Mouse (Mus musculus) erythroblast, adult 5-6 weeks (primary cell): ENCODE results near the gene Cdkn2d. TPM values are rescaled to one million over a fixed set of nuclear protein-coding genes. Genes with fewer than 3 reads are reported as not detected.
"Not testable (repeated sequence)": the region's sequence is repeated elsewhere in the genome, so short reads cannot be mapped to it uniquely, and the experiment has no call there.

ENCODE experiments used
- ATAC-seq: replicated peaks from 2 replicates; pipeline ENCODE4 v1.8.0; 2016; ENCODE audit warnings: moderate number of reproducible peaks, mild to moderate bottlenecking, moderate TSS enrichment, inconsistent platforms; ENCODE audit not compliant: poor library complexity, low FRiP score, severe bottlenecking
- total RNA-seq, 2 experiments: library from RNA; stranded (forward) in 1 of 2; stranded (reverse) in 1 of 2; fragments of 150-400 nt in 1 of 2; fragments of 200-764, 138-1000 nt in 1 of 2; gene quantifications; 2 replicates each; pipeline versions ENCODE4 v1.2.3 to v1.2.4; 2015 to 2017; ENCODE audit warnings: low replicate concordance in 2 of 2

Gene Cdkn2d
- total RNA-seq, 2 experiments from 2014 or later, result 15.9 to 29.4 TPM

DNA sequence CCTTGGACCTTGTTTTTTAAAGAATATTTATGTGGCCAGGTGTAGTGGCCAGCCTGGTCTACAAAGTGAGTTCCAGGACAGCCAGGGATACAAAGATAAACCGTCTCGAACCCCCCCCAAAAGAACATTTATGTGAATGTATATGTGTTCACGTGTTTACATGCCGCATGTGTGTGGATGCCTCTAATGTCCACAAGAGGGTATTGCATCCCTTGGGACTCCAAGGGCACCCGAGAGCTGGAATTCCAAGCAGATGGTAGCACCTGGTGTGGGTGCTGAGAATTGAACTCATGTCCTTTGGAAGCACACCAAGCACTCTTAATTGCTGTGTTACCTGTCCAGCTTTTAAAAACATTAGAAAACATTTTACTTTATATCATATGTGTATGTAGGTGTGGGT is 7.6 kb downstream of the Cdkn2d start:
- no peak for ATAC-seq

DNA sequence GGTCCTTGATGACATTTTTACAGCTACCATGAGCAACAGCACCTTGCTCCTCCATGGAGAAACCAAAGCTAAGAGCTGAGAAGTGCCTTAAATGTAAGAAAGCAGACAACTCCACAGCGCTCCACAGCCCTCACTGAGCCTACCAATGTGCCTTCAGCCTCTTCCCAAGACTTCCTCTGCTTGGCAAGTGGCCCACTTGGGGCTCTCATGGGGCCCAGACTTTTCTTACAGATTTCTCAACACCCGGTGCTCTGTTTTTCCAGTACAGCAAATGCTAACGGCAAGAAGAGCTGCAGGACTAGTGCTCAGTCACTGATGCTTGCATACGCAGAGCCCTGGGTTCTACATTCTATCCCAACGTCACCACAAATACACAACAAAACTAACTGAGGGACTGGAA is 13.4 kb downstream of the Cdkn2d start:
- no peak for ATAC-seq

DNA sequence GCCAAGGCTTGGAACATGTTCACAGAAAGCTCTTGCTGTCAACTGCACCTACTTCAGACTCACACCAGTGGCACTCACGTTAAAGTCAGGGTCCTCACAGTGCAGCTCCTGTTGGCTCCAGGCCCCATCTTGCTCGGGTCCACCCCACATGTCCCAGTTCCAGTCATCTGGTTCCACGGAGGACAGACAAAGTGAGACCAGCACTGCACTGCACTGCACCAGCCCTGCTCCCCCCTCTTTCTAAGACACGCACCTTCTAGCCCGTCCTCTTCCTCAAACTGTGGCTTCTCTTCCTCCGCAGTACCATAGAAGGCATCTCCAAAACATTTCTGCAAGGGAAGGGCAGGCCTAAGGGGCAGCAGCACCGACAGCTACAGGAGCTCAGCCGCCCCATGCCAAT is 14.9 kb downstream of the Cdkn2d start:
- no peak for ATAC-seq

DNA sequence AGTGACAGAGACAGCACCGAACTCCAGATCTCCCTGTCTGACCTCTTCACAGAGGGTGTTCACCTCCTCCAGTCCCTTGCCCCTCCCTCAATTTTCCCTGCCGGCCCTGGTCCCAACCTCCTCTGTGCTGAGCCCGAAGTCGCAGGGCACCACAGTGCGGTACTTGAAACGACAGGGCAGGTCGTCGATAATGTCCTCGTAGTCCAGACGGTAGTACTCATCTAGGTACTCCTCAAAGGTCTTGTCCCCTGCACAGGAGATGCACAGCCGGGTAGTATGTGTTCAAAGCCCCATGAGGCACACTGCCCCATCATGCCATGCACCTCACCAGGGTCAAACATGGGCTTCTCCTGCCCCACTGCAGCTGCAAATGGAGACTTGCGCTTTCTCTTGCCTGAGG is 15.5 kb downstream of the Cdkn2d start:
- ATAC-seq, result no peak

DNA sequence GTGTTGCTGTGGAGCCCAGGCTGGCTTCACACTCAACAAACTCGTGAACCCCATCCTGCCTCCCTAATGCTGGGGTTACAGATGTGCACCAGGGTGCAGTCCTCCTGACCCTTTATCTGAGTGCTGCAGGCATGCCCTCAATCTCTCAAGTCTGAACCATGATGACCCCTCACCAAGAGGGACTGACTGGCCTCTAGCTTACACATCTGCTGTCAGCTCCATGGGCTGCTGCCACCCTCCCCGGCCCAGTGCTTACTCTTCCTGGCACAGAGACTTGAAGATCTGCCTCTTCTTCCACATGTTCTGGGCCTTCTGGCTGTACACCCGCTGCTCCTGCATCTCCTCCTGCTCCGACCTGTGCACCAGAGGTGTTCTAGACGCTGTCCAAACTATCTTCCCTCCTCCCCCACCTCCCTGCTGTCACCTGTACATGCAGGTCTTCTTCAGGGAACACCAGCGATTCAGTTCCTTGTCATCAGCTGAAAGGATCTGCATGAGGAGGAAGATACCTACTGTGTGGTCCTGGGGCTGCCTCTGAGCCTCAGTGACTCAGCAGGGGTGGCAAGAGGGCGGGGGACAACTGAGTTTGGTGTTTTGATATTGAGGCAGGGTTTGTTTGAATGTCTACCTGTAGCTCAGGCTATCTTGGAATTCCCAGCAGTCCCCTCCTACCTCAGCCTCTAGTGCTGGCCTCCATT is 16.0 kb downstream of the Cdkn2d start:
- 0 out of 2 replicates have a peak, but pooled peaks have one; percentile 27 for ATAC-seq

DNA sequence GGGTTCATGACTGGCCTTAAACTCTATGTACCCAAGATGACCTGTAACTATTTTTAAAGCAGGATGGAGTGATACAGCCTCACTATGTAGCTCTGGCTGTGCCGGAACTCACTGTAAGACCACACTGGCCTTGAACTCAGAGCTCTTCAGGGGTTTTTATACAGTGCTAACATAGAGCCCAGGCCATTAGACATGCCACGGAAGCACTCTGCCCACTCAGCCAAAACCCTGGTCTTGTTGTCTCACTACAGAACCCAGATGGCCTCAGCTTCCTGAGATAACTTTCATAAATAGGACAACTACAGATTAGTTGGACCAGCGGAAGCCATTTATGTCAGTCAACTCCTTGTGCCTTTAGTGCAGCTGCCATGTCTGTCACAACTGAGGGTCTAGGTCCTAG is 16.9 kb downstream of the Cdkn2d start:
- no peak for ATAC-seq

DNA sequence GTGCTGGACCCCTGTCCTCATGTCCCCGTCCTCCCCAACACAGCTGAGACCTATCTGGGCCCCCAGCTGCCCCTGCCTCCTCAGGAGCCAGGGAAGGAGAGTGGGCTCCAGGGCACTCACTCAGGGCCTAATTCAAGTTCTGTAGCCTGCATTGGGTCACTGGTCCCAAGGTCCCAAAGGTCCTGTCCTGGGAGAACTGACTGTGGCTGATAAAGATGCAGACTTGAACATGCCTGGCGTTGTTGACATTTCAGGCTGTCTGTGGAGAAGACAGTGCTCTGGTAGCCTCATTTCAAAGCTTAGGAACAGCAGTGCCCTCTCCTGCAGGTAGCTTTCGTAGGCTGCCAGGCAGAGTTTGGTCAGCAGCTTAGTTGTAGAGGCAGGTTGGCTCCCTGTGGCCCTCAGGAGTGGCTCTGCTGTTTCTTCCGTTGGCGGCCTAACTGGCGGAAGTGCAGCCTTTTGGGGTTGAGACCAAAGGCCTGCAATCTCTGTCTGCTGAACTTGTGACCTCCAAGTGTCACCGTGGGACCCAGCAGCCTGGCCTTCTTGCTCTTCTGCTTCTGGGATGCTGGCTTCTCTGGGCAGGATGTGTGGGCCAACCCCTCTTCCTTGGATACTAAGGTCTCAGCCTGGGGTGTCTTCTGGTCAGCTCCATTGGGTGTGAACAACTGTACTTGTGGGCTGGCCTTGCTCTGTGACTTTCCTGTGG is 17.5 kb downstream of the Cdkn2d start:
- ATAC-seq, result no peak

DNA sequence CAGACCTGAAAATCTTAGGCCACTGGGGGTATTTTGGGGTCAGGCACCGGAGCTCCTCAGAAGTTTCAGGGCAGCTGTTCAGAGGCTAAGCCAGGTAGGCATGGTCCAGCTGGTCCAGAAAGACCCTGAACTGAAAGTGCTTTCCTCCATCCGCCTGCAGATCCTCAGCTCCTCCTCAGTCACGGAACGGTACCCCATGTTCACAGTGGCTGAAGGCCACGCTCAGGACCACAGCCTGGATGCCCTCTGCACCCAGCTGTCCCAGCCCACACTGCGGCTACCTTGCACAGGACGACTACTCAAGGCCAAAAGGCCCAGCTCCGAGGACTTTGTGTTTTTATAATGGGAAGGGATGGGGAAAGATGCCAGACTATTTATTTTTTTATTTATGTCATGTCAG is 18.1 kb downstream of the Cdkn2d start:
- ATAC-seq, result no peak

DNA sequence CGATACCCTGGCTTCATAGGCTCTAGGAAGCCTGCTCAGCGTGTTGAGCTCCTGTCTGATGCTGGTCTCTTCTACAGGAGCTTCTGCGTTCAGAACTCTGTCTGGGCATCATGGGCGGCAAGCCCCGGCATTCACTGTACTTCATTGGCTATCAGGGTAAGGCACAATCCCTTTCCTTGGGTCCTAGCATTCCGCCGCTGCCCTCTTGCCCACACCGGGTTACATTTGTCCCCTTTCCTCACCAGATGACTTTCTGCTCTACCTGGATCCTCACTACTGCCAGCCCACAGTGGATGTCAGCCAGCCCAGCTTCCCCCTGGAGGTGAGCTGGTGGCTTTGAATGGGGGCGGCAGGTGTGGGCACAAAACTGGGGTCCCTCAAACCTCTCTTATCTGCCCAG is 18.8 kb downstream of the Cdkn2d start:
- no peak for ATAC-seq

DNA sequence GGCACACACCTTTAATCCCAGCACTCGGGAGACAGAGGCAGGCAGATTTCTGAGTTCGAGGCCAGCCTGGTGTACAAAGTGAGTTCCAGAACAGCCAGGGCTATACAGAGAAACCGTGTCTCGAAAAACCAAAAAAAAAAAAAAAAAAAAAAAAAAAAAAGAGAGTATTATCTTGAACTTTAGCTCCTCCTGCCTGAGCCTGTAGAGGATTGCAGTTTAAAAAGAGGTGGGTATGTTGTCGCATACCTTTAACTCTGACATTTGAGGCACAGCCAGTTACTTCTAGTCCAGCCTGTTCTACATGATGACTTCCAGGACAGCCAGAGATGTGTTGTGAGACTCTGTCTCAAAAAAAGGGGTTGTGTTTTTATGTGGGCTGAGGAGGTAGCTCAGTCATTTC is 21.6 kb downstream of the Cdkn2d start:
- ATAC-seq, result not testable (repeated sequence)

DNA sequence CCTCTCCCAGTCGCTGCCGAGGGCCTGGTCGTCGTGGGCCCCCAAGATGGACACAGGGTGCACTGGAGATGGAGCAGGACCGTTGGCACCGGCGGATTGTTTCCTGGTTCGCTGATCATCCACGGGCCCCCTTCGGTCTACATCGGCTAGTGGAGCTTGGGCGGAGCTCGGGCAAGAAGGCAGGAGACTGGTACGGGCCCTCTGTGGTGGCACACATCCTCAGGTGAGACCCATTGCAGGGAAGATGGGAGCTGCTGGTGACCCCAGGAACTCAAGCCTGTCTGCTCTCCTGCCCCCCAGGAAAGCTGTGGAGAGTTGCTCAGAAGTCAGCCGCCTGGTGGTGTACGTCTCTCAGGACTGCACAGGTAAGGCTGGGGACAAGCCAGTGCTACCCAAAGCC is 22.9 kb downstream of the Cdkn2d start:
- no peak for ATAC-seq

DNA sequence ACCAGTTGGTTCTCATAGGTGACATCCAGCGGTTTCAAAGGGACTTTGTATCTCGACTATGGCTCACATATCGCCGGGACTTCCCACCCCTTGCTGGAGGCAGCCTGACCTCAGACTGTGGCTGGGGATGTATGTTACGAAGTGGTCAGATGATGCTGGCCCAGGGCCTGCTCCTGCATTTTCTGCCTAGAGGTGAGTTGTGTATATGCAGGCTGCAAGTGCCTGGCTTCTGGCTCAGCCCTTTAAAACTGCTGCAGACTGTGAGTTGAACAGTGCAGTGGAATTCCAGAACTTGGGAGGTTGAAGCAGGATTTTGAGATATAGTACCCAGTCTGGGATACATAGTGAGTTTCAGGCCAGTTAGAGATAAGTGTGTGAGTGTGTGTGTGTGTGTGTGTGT is 24.3 kb downstream of the Cdkn2d start:
- ATAC-seq, result no peak

DNA sequence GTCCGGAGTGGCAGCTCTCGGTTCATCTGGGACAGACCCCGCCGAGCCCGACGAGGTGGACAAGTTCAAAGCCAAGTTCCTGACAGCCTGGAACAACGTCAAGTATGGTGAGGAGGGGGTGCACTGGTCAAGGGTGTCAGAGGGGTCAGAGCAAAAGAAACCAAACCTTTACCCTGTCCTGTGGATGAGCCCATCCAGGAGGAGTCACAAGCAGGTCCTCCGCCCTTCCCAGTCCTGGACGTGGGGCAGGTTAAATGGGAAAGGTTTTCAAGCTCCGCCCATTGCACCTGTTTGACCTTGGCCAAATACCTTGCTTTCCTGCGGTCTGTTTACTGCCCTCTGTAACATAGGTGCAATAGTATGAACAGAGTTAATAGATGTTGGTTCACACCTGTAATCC is 25.6 kb downstream of the Cdkn2d start:
- ATAC-seq, result peak; percentile 34

DNA sequence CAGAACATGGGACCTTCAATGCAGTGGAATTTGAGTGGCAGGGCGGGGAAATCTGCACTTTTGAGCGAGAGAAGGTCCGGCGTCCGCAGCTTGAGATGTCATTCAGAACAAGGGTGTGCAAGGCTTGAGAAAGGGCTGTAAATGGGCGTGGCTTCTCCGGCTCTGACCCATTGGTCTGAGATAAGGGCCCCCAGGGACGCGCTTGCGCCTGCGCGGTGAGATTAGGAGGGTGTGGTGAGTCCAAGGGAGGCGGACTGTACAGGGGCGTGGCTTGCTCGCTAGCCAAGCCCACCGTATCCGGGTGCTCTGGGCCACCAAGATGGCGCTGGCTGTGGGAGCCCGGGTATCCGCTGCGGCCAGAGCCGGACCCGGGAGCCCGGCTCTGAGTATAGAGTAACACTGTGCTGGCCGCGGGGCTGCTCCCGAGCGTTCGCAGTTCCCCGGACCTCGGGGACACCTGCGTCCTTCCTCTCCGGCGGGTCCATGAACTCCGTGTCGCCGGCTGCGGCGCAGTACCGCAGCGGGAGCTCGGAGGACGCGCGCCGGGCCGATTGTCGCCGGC is 26.1 kb downstream of the Cdkn2d start, which contains the start of gene Atg4d:
Gene Atg4d (plus strand): TSS at position 294 of the 562 bp plus-strand sequence.
- peak; percentile 86 for ATAC-seq

DNA sequence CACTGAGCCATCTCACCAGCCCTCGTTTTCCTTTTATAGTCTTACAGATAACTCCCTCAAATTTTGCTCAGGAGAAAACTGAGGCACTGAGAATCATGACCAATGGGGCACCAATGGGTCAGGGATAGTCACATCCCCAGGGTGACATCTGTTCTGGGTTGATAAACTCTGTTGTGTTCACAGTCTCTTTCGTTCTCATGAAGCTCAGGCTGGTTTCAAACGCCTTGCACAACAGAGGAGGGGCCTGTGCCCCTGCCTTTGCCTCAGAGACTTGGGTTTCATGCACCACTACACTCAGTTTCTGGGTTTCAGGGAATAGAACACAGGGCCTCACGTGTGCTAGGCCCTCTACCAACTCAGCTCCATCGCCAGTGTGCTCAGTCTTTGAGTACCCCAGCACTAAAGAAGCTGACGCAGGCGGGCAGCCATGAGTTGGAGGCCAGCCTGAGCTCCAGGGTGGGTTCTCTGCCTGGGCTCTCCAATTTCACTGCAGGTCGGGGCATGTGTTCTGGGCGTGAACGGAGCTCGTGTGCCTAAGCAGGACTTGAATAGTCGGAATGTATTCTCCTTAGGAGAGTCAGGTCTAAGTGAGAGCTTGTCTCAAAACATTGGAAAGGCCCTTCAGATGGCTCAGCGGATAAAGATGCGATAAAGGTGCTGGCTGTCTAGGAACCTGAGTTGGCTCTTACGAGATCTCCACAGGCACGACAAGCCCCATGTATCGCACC is 26.8 kb downstream of the Cdkn2d start:
- peak; percentile 66 for ATAC-seq

DNA sequence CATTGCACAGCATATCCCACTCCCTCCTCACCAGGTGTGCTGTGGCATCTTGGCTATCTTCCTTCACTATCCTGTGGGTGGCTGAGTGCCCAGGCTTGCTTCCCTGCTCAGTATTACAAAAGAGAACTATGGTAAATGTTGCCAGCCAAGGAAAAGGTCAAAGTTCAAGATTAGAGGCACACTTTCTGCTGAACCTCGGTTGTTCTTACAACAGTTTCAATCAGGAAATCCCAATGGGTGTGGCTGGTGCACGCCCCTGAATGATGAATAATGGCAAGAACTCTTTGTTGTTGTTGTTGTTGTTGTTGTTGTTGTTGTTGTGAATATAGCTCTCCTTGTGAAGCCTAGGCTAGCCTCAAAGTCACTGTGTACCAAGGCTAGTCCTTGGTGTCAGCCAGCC is 29.4 kb downstream of the Cdkn2d start:
- no peak for ATAC-seq

DNA sequence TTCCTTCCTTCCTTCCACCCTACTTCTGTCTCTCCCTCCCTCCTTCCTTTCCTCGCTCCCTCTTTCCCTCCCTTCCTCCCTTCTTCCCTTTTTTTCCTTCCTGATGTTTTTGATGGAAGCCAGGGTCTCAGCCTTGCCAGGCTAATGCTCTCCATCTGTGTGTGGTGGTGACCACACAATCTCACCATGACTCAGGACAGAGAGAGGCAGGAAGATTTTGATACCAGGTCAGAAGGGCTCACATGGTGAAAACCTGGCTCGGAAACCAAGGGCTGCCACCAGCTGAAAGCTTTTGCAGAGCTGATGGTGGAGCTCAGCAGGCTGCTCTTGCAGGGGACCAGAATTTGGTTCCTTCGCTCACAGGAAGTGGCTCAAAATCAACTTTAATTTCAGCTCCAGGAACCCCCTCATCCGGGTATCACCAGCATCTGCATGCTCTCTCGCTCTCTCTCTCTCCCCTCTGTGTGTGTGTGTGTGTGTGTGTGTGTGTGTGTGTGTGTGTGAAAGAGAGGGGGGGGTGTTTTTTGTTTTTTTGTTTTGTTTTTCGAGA is 30.6 kb downstream of the Cdkn2d start:
- no peak for ATAC-seq

DNA sequence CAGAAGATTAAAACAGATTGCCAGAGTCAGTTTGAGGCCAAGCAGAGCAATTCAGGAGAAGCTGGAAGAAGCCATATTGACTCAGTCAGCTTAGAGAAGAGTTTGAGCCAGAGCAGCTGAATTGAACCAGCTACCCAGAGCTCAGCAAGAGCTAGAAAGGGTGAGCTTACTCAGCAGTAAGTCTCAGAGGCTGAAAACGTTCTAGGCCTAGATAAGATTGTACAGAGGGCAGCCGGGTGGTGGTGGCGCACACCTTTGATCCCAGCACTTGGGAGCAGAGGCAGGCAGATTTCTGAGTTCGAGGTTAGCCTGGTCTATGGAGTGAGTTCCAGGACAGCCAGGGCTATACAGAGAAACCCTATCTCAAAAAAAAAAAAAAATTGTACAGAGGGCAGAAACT is 34.9 kb downstream of the Cdkn2d start:
- not testable (repeated sequence) for ATAC-seq

DNA sequence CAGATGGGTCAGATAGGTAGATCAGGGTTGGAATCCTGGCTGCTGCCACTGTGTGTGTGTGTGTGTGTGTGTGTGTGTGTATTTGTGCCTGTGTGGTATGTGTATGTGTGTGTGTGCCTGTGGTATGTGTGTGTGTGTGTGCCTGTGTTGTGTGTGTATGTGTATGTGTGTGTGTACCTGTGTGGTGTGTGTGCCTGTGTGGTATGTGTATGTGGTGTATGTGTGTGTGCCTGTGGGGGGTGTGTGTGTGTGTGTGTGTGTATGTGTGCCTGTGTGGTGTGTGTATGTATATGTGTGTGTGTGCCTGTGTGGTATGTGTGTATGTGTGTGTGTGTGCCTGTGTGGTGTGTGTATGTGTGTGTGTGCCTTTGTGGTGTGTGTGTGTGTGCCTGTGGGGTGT is 36.5 kb downstream of the Cdkn2d start:
- ATAC-seq, result no peak

DNA sequence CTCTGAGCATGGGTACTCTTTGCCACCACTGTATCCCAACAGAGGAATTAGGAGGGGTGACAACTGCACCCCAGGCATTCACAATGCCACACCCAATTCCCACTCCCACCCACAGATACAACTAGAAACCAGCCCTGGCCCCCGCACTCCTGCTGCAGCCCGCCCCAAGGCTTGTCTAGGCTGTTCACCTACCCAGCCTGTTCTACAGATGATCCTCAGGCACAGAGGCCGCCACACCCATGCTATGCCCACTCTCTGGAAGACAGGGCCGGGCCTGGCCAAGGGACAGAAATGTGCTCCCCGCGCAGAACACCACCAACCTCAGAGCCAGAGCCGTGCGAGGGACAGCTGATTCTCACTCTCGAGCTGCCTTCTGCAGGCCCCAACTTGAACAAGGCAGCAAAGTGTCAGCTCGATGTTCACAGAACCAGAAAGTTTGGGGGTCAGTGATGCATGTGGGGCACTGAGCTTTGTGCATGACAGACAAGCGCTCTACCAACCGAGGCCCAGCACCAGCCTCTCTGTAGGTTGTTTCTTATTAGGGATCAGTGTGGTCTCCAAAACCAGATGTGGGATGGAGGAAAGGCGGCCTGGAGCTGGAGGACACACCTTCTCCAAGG is 40.0 kb downstream of the Cdkn2d start:
- ATAC-seq, result no peak
